Mouse (Mus musculus) E14TG2a.4 (cell line): ENCODE measurements at regions not wholly inside any gene's neighbourhood (a gene's known extent, or its start where the extent isn't known, plus 50 kb on each side); places are given as distances from the start of the nearest gene placed in this dataset.

Source experiments
- H3K27me3 ChIP-seq: 2 replicates; pipeline ENCODE4 v1.6.1; 2014; ENCODE audit warnings: low read length, control low read depth; ENCODE audit not compliant: insufficient read depth
- H3K36me3 ChIP-seq: 2 replicates; pipeline ENCODE4 v1.6.1; 2014; ENCODE audit warnings: low read length, control low read depth; ENCODE audit not compliant: insufficient read depth
- H3K4me1 ChIP-seq: replicated peaks from 2 replicates; pipeline ENCODE4 v1.6.1; 2014; ENCODE audit warnings: low read depth, low read length, control low read depth
- H3K4me3 ChIP-seq: replicated peaks from 2 replicates; pipeline ENCODE4 v1.5.1; 2014; ENCODE audit warnings: mild to moderate bottlenecking, low read length
- H3K9me3 ChIP-seq: 2 replicates; pipeline ENCODE4 v1.6.1; 2014; ENCODE audit warnings: low read length, control low read depth
- CTCF ChIP-seq: conservative IDR thresholded peaks from 2 replicates; pipeline ENCODE4 v1.5.1; 2014; ENCODE audit warnings: low read length
- NANOG ChIP-seq: IDR thresholded peaks from 2 replicates; pipeline ENCODE4 v1.6.1; 2014; ENCODE audit warnings: borderline replicate concordance, low read length, mixed read lengths
- POU5F1 ChIP-seq: IDR thresholded peaks from 2 replicates; pipeline ENCODE4 v1.6.1; 2014; ENCODE audit warnings: low read length, borderline replicate concordance

DNA sequence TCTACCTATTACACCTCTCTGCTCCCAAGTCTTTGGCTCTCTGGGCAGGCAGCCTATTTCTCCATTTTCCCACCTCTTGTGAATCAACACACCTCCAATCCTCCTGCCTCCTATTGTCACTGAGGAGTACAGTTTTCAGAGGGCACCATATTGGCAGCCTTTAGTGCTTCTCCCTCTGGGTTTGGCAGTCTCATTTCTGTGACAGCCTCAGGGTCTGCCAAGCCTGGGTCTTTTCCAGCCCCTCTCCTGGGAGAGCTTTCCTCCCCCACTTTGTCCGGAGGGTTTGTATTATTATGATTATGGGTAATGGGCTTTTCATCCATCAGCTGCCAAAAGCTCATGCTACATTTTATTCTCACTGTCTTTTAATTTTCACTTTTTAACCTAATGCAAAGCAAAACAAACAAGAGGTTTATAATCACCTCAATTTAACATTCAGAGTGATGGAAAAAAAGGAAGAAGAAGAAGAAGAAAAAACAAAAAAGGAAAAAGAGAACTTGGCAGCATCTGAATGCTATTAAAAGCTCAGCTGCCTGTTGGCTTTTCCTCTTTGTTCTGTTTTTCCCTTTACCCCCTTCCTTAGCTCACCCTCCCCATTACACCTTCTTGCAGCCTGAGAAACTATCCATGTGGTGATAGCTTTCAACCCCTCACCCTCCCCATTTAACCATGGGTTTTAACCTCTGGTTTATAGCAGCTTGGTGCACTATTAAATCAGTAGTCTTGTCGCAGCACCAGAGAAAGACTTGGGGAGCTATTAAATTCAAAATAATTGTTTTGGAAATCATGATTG is 790.5 kb upstream of the Cdh8 start:
- no peaks in the 10 kb centered on the region for H3K27me3 ChIP-seq
- no peak overlapping the region for H3K4me3 ChIP-seq
- H3K36me3 ChIP-seq: no peaks in the 10 kb centered on the region
- TF ChIP-seq POU5F1 (no peak), NANOG (no peak), CTCF (no peak)
- peaks cover 18% of the 10 kb centered on the region for H3K9me3 ChIP-seq
- H3K4me1 ChIP-seq: no peaks in the 10 kb centered on the region

DNA sequence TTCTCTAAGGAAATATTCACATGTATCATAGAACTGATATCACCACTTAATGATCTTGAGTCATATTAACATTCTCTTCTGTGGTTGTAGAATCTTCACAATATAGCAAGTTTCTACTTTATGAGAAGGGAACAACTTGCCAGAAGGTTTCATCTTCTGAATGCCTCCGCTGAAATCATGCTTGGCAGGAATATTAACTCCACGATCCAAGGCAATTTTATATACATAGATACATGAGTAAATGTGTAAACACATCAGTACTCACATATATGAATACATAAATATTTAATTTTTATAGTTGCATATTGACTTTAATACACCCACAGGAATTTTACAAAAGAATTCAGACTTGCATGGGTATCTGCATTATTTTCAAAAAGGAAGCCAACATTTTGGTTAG is 777.0 kb upstream of the Cdh8 start:
- Histone ChIP-seq H3K27me3 (no peaks in the 10 kb centered on the region), H3K36me3 (no peaks in the 10 kb centered on the region), H3K9me3 (no peaks in the 10 kb centered on the region), H3K4me1 (no peaks in the 10 kb centered on the region), H3K4me3 (no peak overlapping the region)
- TF ChIP-seq NANOG: no peak
- TF ChIP-seq CTCF: no peak
- TF ChIP-seq POU5F1: no peak

DNA sequence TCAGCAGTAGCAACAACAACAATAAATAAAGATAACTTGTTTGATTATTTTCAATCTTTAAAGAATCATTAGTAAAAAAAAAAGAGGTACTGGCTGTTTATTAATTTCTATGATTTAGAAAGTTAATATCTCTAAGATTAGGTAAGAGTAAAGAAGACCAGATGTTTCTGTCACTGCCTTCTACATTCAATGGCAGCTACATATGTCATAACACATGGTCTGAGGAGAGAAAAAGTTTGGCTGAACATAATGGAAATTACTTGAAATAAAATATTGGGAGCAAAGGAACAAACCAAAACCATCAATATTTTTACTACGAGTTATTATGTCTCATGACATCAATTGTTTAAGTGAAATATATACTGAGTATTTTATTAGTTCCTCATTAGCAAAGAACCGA is 774.4 kb upstream of the Cdh8 start:
- H3K4me3 ChIP-seq: no peak overlapping the region
- TF ChIP-seq NANOG (no peak), CTCF (no peak), POU5F1 (no peak)
- H3K4me1 ChIP-seq: no peaks in the 10 kb centered on the region
- H3K27me3 ChIP-seq: no peaks in the 10 kb centered on the region
- no peaks in the 10 kb centered on the region for H3K36me3 ChIP-seq
- no peaks in the 10 kb centered on the region for H3K9me3 ChIP-seq

DNA sequence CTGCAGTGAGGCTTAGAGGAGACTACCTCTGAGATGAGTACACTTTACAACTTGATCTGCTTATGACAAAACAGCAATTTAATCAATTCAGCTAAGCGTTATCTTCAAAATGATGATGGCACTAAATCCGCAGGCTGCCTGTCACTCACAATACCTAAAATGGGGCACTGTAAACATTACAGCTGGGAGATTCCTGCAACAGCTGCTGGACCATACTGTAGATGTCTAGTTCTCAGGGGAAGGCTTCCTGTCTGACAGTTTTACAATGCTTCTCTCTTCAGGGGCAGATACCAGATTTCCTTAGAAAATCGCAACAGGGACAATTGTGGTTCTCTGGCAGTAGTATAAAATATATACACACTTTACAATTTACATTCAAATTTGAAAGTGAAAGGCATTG is 771.7 kb upstream of the Cdh8 start:
- Histone ChIP-seq H3K4me3 (no peak overlapping the region), H3K9me3 (no peaks in the 10 kb centered on the region), H3K27me3 (no peaks in the 10 kb centered on the region), H3K4me1 (no peaks in the 10 kb centered on the region), H3K36me3 (no peaks in the 10 kb centered on the region)
- TF ChIP-seq NANOG: no peak
- TF ChIP-seq CTCF: no peak
- no peak for TF ChIP-seq POU5F1

DNA sequence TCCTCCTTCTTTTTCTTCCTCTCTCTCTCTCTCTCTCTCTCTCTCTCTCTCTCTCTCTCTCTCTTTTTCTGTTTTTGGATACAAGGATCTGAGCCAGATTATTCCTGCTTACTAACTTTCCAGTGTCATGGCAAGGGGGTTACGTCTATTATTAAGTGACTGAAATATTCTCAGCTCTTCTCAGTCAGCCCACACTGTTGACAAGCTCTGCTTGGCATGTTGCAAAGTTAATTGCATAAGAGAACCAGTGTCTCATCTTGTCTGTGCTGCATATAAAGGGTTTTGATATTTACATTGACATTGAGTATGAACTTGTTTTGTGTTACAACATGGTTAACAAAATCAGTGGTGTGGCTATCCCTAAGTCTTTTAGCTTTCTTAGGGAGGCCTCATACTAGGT is 760.2 kb upstream of the Cdh8 start:
- no peak for TF ChIP-seq NANOG
- TF ChIP-seq POU5F1: no peak
- TF ChIP-seq CTCF: no peak
- Histone ChIP-seq H3K4me3 (no peak overlapping the region), H3K9me3 (no peaks in the 10 kb centered on the region), H3K4me1 (no peaks in the 10 kb centered on the region), H3K36me3 (no peaks in the 10 kb centered on the region), H3K27me3 (no peaks in the 10 kb centered on the region)

DNA sequence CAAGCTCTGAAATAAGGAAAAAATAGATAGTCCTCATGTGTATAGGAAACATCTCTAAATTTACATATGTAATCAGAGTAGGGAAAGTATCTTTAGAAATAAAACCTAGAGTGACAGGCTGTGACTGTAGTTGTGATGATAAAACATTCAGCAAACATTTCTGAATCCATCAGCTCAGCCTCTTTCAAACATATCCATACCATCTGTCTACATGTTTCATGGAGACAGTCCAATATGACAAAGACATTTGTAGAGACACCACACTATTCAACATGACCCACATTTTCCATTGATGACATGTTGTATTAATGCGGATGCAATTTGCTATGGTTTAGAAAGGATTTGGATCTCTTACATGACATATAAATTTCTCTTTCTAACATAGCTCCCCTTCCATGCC is 729.1 kb upstream of the Cdh8 start:
- no peak for TF ChIP-seq POU5F1
- no peak for TF ChIP-seq NANOG
- no peak for TF ChIP-seq CTCF
- H3K4me1 ChIP-seq: no peaks in the 10 kb centered on the region
- no peak overlapping the region for H3K4me3 ChIP-seq
- no peaks in the 10 kb centered on the region for H3K27me3 ChIP-seq
- no peaks in the 10 kb centered on the region for H3K36me3 ChIP-seq
- H3K9me3 ChIP-seq: no peaks in the 10 kb centered on the region

DNA sequence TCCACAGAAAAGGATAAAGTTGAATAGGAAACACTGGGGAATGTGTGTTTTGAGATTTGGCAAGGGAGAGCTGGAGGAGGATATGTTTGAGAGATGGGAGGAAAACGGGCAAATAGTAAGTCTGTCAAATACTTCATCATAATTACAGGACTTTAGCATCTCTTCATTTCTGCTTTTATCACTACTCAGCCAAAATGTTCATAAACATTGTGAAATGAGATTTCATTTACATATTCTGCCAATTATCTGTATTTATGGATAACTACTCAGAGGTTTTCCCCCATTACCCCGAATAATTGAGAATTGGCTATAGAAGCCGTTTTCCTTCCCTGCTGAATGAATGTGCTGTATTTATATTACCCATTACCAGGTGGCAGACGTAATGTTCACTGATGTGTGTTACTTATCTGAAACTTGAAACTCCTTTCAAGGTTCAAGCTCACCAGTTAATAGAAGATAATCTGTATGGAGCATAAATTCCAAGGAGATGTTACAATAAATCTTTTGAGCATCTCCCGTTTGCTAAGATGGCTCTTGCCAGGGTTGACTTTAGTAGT is 727.9 kb upstream of the Cdh8 start:
- TF ChIP-seq POU5F1: no peak
- TF ChIP-seq NANOG: no peak
- H3K4me1 ChIP-seq: no peaks in the 10 kb centered on the region
- H3K27me3 ChIP-seq: no peaks in the 10 kb centered on the region
- H3K36me3 ChIP-seq: no peaks in the 10 kb centered on the region
- no peak overlapping the region for H3K4me3 ChIP-seq
- H3K9me3 ChIP-seq: no peaks in the 10 kb centered on the region

DNA sequence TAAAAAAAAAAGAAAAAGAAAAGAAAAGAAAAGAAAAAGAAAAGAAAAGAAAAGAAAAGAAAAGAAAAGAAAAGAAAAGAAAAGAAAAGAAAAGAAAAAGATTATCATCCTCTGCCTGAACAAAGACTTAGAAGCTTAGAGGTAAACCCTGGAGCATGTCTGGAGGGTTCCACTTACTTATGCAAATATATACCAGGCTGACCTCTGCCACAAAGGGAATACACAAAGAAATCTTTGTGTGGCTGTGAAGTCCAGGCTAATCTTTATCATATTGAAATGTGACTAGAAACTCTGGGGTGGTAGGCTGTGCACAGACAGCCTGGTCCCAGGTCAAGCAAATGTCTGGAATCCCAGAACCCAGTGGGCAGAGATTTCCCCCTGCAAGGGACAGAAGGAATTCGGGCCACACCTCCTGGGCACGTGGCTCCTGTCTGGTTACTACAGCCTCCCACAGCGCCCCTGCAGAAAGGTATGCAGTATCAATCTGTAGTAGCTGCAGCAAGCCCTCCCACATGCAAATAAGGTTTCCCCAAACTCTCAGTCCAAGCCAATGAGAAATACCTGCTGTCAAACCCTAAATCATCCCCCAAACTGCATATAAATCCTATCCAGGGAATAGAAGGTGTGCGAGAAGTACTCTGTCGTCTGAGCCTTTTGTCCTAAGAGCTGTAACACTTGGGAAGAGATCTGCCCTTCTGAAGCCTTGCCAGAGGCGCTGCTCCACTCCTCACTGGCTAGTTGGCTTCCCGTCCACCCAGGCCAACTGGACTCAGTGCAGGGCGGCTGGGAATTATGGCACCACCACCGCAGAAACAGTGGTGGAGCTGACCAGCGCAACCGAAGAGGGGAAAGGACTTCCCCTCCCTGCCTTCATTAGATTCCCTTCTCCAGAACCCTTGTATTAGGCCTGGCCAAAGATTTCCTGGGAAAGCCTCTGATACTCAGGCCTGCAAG is 688.4 kb upstream of the Cdh8 start:
- H3K9me3 ChIP-seq: no peaks in the 10 kb centered on the region
- no peaks in the 10 kb centered on the region for H3K36me3 ChIP-seq
- no peak overlapping the region; the same call in 1 of the 2 replicates for H3K4me3 ChIP-seq
- peaks cover 10% of the 10 kb centered on the region for H3K4me1 ChIP-seq
- TF ChIP-seq POU5F1: no peak
- 0 out of 2 replicates have a peak, but pooled peaks have one; percentile 10 for TF ChIP-seq CTCF
- TF ChIP-seq NANOG: no peak
- no peaks in the 10 kb centered on the region for H3K27me3 ChIP-seq
